Mouse (Mus musculus): Measurements from ENCODE around the gene Lrrtm3.

Gene Lrrtm3

GRCm38 (mm10) chr10:63886449-63887088, 203.5 kb downstream of the Lrrtm3 start:
- peak; percentile 34 for DNase-seq

GRCm38 (mm10) chr10:63880462-63880903, 209.6 kb downstream of the Lrrtm3 start:
- DNase-seq = peak; percentile 88
